Mouse (Mus musculus) testis, adult 2 months (tissue): ENCODE measurements around the gene Gm36210.

Experiments
- CTCF ChIP-seq: fragments of 200-500 bp; IDR thresholded peaks from 2 replicates; pipeline ENCODE4 v1.5.1; 2012; ENCODE audit warnings: low read depth, mild to moderate bottlenecking, inconsistent platforms, low read length, moderate library complexity; ENCODE audit not compliant: control insufficient read depth, insufficient read depth, insufficient replicate concordance
- POLR2A ChIP-seq: fragments of 200-500 bp; IDR thresholded peaks from 2 replicates; pipeline ENCODE4 v1.6.1; 2012; ENCODE audit warnings: low read depth, mild to moderate bottlenecking, inconsistent platforms, low read length, moderate library complexity; ENCODE audit not compliant: control insufficient read depth

DNA sequence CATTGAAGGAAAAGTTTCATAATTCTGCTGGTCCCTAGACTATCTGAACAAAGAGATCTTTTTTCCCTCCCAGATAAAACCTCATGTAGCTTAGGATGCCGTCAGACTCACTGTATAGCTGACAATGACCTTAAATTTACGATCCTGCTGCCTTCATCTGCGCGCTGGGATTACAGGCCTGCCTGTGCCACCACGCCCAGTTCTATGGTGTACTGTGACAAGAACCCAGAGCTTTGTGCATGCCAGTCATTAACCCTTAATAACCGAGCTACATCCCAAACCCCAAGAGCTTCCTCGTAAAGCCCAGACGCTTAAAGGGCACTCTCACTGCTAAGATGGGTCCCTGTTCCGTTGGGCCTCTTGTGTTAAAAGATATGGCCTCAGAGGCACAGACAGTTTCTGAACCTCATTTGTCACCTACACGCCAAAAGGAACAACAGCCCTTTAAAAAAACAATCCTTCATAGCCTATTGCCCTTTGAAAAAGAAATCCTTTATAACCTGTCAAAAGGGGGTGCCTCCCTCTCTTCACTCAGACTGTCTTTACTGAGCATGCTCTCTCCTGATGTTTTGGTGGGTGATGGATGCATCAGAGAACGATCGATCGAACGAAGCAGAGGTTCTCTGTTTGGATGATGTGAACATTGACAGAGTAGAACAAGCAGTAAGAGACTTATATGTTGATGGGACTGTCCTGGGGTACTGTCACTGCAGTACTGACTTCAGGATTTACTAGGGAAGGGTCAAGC, 9.5 kb upstream of the Gm36210 start:
- TF ChIP-seq POLR2A (no peak), CTCF (no peak)
